15 mouse cellular contexts compared by ENCODE assay signal in genomic region chr4:148604141-148604540, GRCm38 (mm10). TPM values are rescaled to one million over a fixed set of nuclear protein-coding genes. Genes with fewer than 3 reads are reported as not detected.
DNase-seq lines count a peak whose midpoint lies in the region; ATAC-seq and TF ChIP-seq lines count a peak whose summit lies in the region.
"Had no signal": no experiment of that assay in that cellular context is flagged by ENCODE, and none has a peak within 500 bp of the region (broad histone marks: within the 10 kb centered on the region; RNA-seq: fewer than 3 reads in every experiment).

No protein-coding gene starts in this region.

- no peak overlapping the region for H3K9ac ChIP-seq in liver, postnatal 0 days (replicated peaks)
- H3K9ac ChIP-seq: midbrain, embryonic 12.5 days had no signal

- H3K9me3 ChIP-seq in E14TG2a.4 (ENCODE audit: low read length), result no peaks in the 10 kb centered on the region
- no peaks in the 10 kb centered on the region for H3K9me3 ChIP-seq in liver, postnatal 0 days (ENCODE audit: low read length)
- H3K9me3 ChIP-seq in hindbrain, embryonic 10.5 days, result no peaks in the 10 kb centered on the region
- H3K9me3 ChIP-seq: midbrain, embryonic 12.5 days had no signal

- H3K36me3 ChIP-seq in E14TG2a.4 (ENCODE audit: insufficient read depth, low read length), result peaks cover 69% of the 10 kb centered on the region
- H3K36me3 ChIP-seq in liver, postnatal 0 days (replicated peaks; ENCODE audit: insufficient read depth, low read length), result peaks cover 4% of the 10 kb centered on the region; the same call in 1 of the 2 replicates
- peaks cover 19% of the 10 kb centered on the region for H3K36me3 ChIP-seq in hindbrain, embryonic 10.5 days

- ATAC-seq in liver, postnatal 0 days, result no peak

- peak overlapping the region; percentile 61 for H3K4me2 ChIP-seq in liver, postnatal 0 days (ENCODE audit: low read depth, low read length)
- H3K4me2 ChIP-seq: midbrain, embryonic 12.5 days had no signal

- H3K27me3 ChIP-seq in E14TG2a.4 (ENCODE audit: insufficient read depth, low read length), result no peaks in the 10 kb centered on the region
- no peaks in the 10 kb centered on the region for H3K27me3 ChIP-seq in liver, postnatal 0 days (ENCODE audit: insufficient read depth, low read length)
- H3K27me3 ChIP-seq in cerebellum, adult 2 months (ENCODE audit: control insufficient read depth, insufficient read depth, low read length), result no peaks in the 10 kb centered on the region
- H3K27me3 ChIP-seq in hindbrain, embryonic 10.5 days (ENCODE audit: insufficient read depth, poor library complexity, severe bottlenecking), result no peaks in the 10 kb centered on the region
- H3K27me3 ChIP-seq: midbrain, embryonic 12.5 days had no signal

- no peak overlapping the region for H3K4me3 ChIP-seq in gastrocnemius, adult 2 months
- peak overlapping the region; percentile 53; the same call in 1 of the 2 replicates for H3K4me3 ChIP-seq in E14TG2a.4 (replicated peaks; ENCODE audit: low read length)
- H3K4me3 ChIP-seq in embryonic fibroblast, embryonic 13.5 days (ENCODE audit: insufficient read depth, low read length), result no peak overlapping the region
- H3K4me3 ChIP-seq in liver, postnatal 0 days (ENCODE audit: low read depth, low read length), result 0 out of 2 replicates have a peak overlapping the region, but pooled peaks have one; percentile 45
- H3K4me3 ChIP-seq in cerebellum, adult 2 months (replicated peaks; ENCODE audit: insufficient read depth, low read depth, low read length), result no peak overlapping the region
- no peak overlapping the region for H3K4me3 ChIP-seq in hindbrain, embryonic 10.5 days
- H3K4me3 ChIP-seq: midbrain, embryonic 12.5 days had no signal

- WGBS in liver, postnatal 0 days (ENCODE audit: insufficient replicate concordance), result 68% methylated on average over 7 of the region's 7 CpGs
- 72% methylated on average over 7 of the region's 7 CpGs for WGBS in cerebellum, adult 2 months
- 81% methylated on average over 7 of the region's 7 CpGs for WGBS in hindbrain, embryonic 10.5 days

- peak; percentile 8 for DNase-seq in gastrocnemius, adult 2 months
- no peak for DNase-seq in gastrocnemius, adult 18-20 months (ENCODE audit: low spot score)
- DNase-seq in liver, postnatal 0 days, result no peak
- DNase-seq in c-Kit-positive CD71-positive TER-119-positive erythroid progenitor cells, embryonic 14.5 days (ENCODE audit: low spot score), result no peak
- no peak for DNase-seq in cerebellum, adult 2 months
- no peak for DNase-seq in hindbrain, embryonic 10.5 days (ENCODE audit: low spot score)

- H3K4me1 ChIP-seq in E14TG2a.4 (replicated peaks; ENCODE audit: low read depth, low read length), result peaks cover 71% of the 10 kb centered on the region
- H3K4me1 ChIP-seq in embryonic fibroblast, embryonic 13.5 days (ENCODE audit: control insufficient read depth, insufficient read depth, low read length), result peaks cover 9% of the 10 kb centered on the region
- peaks cover 8% of the 10 kb centered on the region; the same call in 1 of the 2 replicates for H3K4me1 ChIP-seq in liver, postnatal 0 days (ENCODE audit: insufficient read depth)
- no peaks in the 10 kb centered on the region for H3K4me1 ChIP-seq in cerebellum, adult 2 months (ENCODE audit: control insufficient read depth, insufficient read depth, low read length)
- H3K4me1 ChIP-seq in hindbrain, embryonic 10.5 days (replicated peaks), result 0 out of 2 replicates have a peak, but pooled peaks cover 5% of the 10 kb centered on the region
- H3K4me1 ChIP-seq: midbrain, embryonic 12.5 days had no signal

- no peak for TF ChIP-seq EP300 in liver, postnatal 0 days (IDR thresholded peaks at IDR 0.05; ENCODE audit: low read depth)

- no peak overlapping the region for H3K27ac ChIP-seq in gastrocnemius, adult 2 months
- H3K27ac ChIP-seq in embryonic fibroblast, embryonic 13.5 days (ENCODE audit: insufficient read depth, low read length), result peak overlapping the region; percentile 36; the same call in 1 of the 2 replicates
- H3K27ac ChIP-seq in liver, postnatal 0 days (ENCODE audit: low read depth), result no peak overlapping the region
- no peak overlapping the region for H3K27ac ChIP-seq in cerebellum, adult 2 months (ENCODE audit: insufficient read depth, low read length)
- no peak overlapping the region for H3K27ac ChIP-seq in hindbrain, embryonic 10.5 days
- H3K27ac ChIP-seq: midbrain, embryonic 12.5 days had no signal

- no peak for TF ChIP-seq CTCF in gastrocnemius, adult 2 months (IDR thresholded peaks at IDR 0.05)
- no peak for TF ChIP-seq CTCF in E14TG2a.4 (conservative IDR thresholded peaks at IDR 0.05; ENCODE audit: low read length)
- TF ChIP-seq CTCF in embryonic fibroblast, embryonic 13.5 days (IDR thresholded peaks at IDR 0.05; ENCODE audit: borderline replicate concordance, insufficient read depth, low read length), result no peak
- no peak for TF ChIP-seq CTCF in liver, postnatal 0 days (IDR thresholded peaks at IDR 0.05; ENCODE audit: low read depth)
- no peak for TF ChIP-seq CTCF in cerebellum, adult 2 months (IDR thresholded peaks at IDR 0.05; ENCODE audit: borderline replicate concordance, insufficient read depth, low read depth, low read length)

- intact Hi-C loops in gastrocnemius, adult 2 months (cut with DNase I), result no loop called here

- no peak for TF ChIP-seq POLR2A in embryonic fibroblast, embryonic 13.5 days (IDR thresholded peaks at IDR 0.05; ENCODE audit: low read depth, low read length)
- no peak for TF ChIP-seq POLR2A in cerebellum, adult 2 months (IDR thresholded peaks at IDR 0.05; ENCODE audit: borderline replicate concordance, insufficient read depth, low read length)

RNA-seq across cellular contexts. Expression of gene Masp2, which starts 1.8 kb away (rescaled TPM):
- total RNA-seq in gastrocnemius, adult 2 months (2021), result under 1 TPM; 0.56 to 0.69 TPM
- total RNA-seq in gastrocnemius, adult 18-20 months (2021), result under 1 TPM; 0.16 to 0.64 TPM
- polyA plus RNA-seq in embryonic fibroblast, embryonic 13.5 days (2011; ENCODE audit: insufficient read length, low read depth, missing spikeins), result not detected in 2 replicates
- polyA plus RNA-seq in liver, postnatal 0 days (2015; fragmentation: Nextera tagmentation; extraction: Ambion mirVana), result 109 and 112 TPM in 2 replicates
- 0.82 and 1.9 TPM in 2 replicates for polyA plus RNA-seq in cerebellum, adult 2 months (2012; rRNA removed)
- polyA plus RNA-seq in hindbrain, embryonic 10.5 days (2016; fragmentation: Nextera tagmentation; extraction: Ambion mirVana), result 0.09 TPM in 1 of 2 replicates, not detected in the other
- polyA plus RNA-seq: heart, postnatal 0 days; large intestine, adult 2 months; midbrain, embryonic 12.5 days had no signal

RNA-seq across cellular contexts. Expression of gene Srm, which starts 12.8 kb away (rescaled TPM):
- total RNA-seq in gastrocnemius, adult 2 months (2021), result 10 to 100 TPM; 12.0 to 12.2 TPM
- total RNA-seq in gastrocnemius, adult 18-20 months (2021), result 1 to 10 TPM; 8.7 to 9.5 TPM
- 110 and 114 TPM in 2 replicates for polyA plus RNA-seq in embryonic fibroblast, embryonic 13.5 days (2011; ENCODE audit: insufficient read length, low read depth, missing spikeins)
- polyA plus RNA-seq in liver, postnatal 0 days (2015; fragmentation: Nextera tagmentation; extraction: Ambion mirVana), result 71.2 and 75.2 TPM in 2 replicates
- 68.9 and 75.8 TPM in 2 replicates for polyA plus RNA-seq in cerebellum, adult 2 months (2012; rRNA removed)
- 190 and 218 TPM in 2 replicates for polyA plus RNA-seq in hindbrain, embryonic 10.5 days (2016; fragmentation: Nextera tagmentation; extraction: Ambion mirVana)

RNA-seq across cellular contexts. Expression of gene Tardbp, which starts 22.7 kb away (rescaled TPM):
- total RNA-seq in gastrocnemius, adult 2 months (2021), result 100 to 1,000 TPM; 132 to 136 TPM
- total RNA-seq in gastrocnemius, adult 18-20 months (2021), result 100 to 1,000 TPM; 112 to 130 TPM
- polyA plus RNA-seq in embryonic fibroblast, embryonic 13.5 days (2011; ENCODE audit: insufficient read length, low read depth, missing spikeins), result 404 and 424 TPM in 2 replicates
- polyA plus RNA-seq in liver, postnatal 0 days (2015; fragmentation: Nextera tagmentation; extraction: Ambion mirVana), result 73.4 and 76.7 TPM in 2 replicates
- 276 and 338 TPM in 2 replicates for polyA plus RNA-seq in cerebellum, adult 2 months (2012; rRNA removed)
- 302 and 421 TPM in 2 replicates for polyA plus RNA-seq in hindbrain, embryonic 10.5 days (2016; fragmentation: Nextera tagmentation; extraction: Ambion mirVana)

RNA-seq across cellular contexts. Expression of gene Gm572, which starts 39.0 kb away (rescaled TPM):
- total RNA-seq in gastrocnemius, adult 2 months (2021), result 1 to 10 TPM; 6.1 to 6.8 TPM
- 1 to 10 TPM; 5.8 to 6.3 TPM for total RNA-seq in gastrocnemius, adult 18-20 months (2021)
- polyA plus RNA-seq in embryonic fibroblast, embryonic 13.5 days (2011; ENCODE audit: insufficient read length, low read depth, missing spikeins), result not detected in 2 replicates
- not detected in 2 replicates for polyA plus RNA-seq in liver, postnatal 0 days (2015; fragmentation: Nextera tagmentation; extraction: Ambion mirVana)
- polyA plus RNA-seq in cerebellum, adult 2 months (2012; rRNA removed), result 0.10 and 0.11 TPM in 2 replicates
- polyA plus RNA-seq in hindbrain, embryonic 10.5 days (2016; fragmentation: Nextera tagmentation; extraction: Ambion mirVana), result not detected in 2 replicates
- polyA plus RNA-seq: CD4-positive, CD25-positive, alpha-beta regulatory T cell, adult 4 months; intestine, embryonic 16.5 days; large intestine, adult 2 months; lung, embryonic 16.5 days; midbrain, embryonic 12.5 days; neural tube, embryonic 14.5 days had no signal

RNA-seq across cellular contexts. Expression of gene Exosc10, which starts 45.9 kb away (rescaled TPM):
- 10 to 100 TPM; 21.0 to 21.6 TPM for total RNA-seq in gastrocnemius, adult 2 months (2021)
- 10 to 100 TPM; 19.6 to 20.4 TPM for total RNA-seq in gastrocnemius, adult 18-20 months (2021)
- polyA plus RNA-seq in embryonic fibroblast, embryonic 13.5 days (2011; ENCODE audit: insufficient read length, low read depth, missing spikeins), result 50.4 and 50.7 TPM in 2 replicates
- polyA plus RNA-seq in liver, postnatal 0 days (2015; fragmentation: Nextera tagmentation; extraction: Ambion mirVana), result 15.4 and 17.5 TPM in 2 replicates
- polyA plus RNA-seq in cerebellum, adult 2 months (2012; rRNA removed), result 47.1 and 52.9 TPM in 2 replicates
- polyA plus RNA-seq in hindbrain, embryonic 10.5 days (2016; fragmentation: Nextera tagmentation; extraction: Ambion mirVana), result 92.9 and 97.4 TPM in 2 replicates

Comparison
In these comparisons a context has a peak if more than half of its experiments do, and no peak if none do; other contexts are left out.
1. H3K4me3 ChIP-seq: peak in E14TG2a.4 (single experiment) and liver, postnatal 0 days (single experiment); none in gastrocnemius, adult 2 months (single experiment), embryonic fibroblast, embryonic 13.5 days (single experiment), cerebellum, adult 2 months (single experiment) and hindbrain, embryonic 10.5 days (single experiment).
2. RNA of gene Masp2, which starts 1.8 kb away (polyA plus RNA-seq): 109 to 112 TPM in liver, postnatal 0 days; 0.82 to 1.9 TPM in cerebellum, adult 2 months, not detected in embryonic fibroblast, embryonic 13.5 days and 0.09 TPM in hindbrain, embryonic 10.5 days; every median in the first group is over 10 times any median in the second.